Mouse (Mus musculus): ENCODE measurements around the gene Zpbp2. TPM values are rescaled to one million over a fixed set of nuclear protein-coding genes. Genes with fewer than 3 reads are reported as not detected.

The Zpbp2 gene
- polyA plus RNA-seq, 1 experiment, result not detected

GRCm38 (mm10) chr11:98584629-98585177, 33.8 kb downstream of the Zpbp2 start:
- no peak for TF ChIP-seq POLR2A (IDR thresholded peaks at IDR 0.05; ENCODE audit: insufficient read depth, low read depth, low read length)
- no peak for TF ChIP-seq CTCF (IDR thresholded peaks at IDR 0.05; ENCODE audit: insufficient read depth, low read depth, low read length)
- no peak overlapping the region for H3K4me3 ChIP-seq (ENCODE audit: insufficient read depth, low read depth, low read length)
- 89% methylated on average over 6 of the region's 6 CpGs for WGBS
- no peak overlapping the region for H3K27ac ChIP-seq (ENCODE audit: insufficient read depth, low read depth, low read length)
- H3K4me1 ChIP-seq (ENCODE audit: control insufficient read depth, insufficient read depth, low read length), result peaks cover 22% of the 10 kb centered on the region

DNA sequence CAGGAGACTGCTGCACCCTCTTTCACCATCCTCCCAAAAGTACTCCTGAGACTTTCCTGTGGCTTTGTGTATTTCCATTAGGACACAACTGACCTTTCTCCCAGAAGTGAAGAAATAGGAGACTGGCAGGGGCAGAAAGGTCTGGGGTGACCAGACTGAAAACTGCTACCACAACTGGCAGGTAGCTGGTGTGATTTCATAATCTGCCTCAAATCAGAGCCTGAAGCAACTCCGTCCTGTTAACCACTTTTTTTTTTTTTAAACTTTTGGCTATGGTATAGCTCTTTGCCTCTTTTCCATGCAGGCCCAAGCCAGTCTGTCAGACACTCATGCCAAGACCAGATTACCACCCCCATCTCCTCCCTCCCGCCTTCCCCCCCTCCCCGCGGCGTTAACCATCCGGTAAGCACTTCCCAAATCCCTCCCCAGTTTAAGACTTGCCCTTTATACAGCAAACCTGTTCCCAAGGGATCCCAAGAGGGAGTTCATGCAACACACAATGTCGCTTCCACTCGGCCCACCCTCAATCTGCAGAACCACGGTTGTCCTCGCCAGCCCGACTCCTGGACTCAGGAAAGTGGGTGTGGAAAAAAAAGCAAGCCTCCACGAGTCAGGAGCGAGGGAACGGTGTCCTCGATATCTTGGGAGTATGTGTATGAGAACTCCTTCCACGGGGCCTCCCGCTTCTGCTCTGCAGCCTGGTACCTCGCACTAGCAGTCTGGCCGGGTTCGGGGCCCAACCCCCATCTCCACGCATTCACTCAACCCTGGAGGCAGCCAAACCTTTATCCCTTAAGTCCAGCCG, 35.4 kb downstream of the Zpbp2 start:
- WGBS, result 1% methylated on average over 22 of the region's 22 CpGs
- Histone ChIP-seq H3K27ac (ENCODE audit: insufficient read depth, low read depth, low read length) (no peak overlapping the region), H3K4me1 (ENCODE audit: control insufficient read depth, insufficient read depth, low read length) (peaks cover 22% of the 10 kb centered on the region), H3K4me3 (ENCODE audit: insufficient read depth, low read depth, low read length) (peak overlapping the region; percentile 91)
- TF ChIP-seq CTCF (IDR thresholded peaks at IDR 0.05; ENCODE audit: insufficient read depth, low read depth, low read length) (no peak), POLR2A (IDR thresholded peaks at IDR 0.05; ENCODE audit: insufficient read depth, low read depth, low read length) (no peak)

GRCm38 (mm10) chr11:98586892-98587563, 36.1 kb downstream of the Zpbp2 start, which contains the start of gene Ormdl3:
Ormdl3 (minus strand) TSS chr11:98587368.
- TF ChIP-seq CTCF (IDR thresholded peaks at IDR 0.05; ENCODE audit: insufficient read depth, low read depth, low read length) (no peak), POLR2A (IDR thresholded peaks at IDR 0.05; ENCODE audit: insufficient read depth, low read depth, low read length) (peak; percentile 86)
- under 1% methylated on average over 49 of the region's 49 CpGs for WGBS
- H3K27ac ChIP-seq (ENCODE audit: insufficient read depth, low read depth, low read length), result peak within 1 kb of the TSS; percentile 57
- H3K4me1 ChIP-seq (ENCODE audit: control insufficient read depth, insufficient read depth, low read length), result peaks cover 22% of the 10 kb centered on the region
- peak within 1 kb of the TSS; percentile 91 for H3K4me3 ChIP-seq (ENCODE audit: insufficient read depth, low read depth, low read length)

DNA sequence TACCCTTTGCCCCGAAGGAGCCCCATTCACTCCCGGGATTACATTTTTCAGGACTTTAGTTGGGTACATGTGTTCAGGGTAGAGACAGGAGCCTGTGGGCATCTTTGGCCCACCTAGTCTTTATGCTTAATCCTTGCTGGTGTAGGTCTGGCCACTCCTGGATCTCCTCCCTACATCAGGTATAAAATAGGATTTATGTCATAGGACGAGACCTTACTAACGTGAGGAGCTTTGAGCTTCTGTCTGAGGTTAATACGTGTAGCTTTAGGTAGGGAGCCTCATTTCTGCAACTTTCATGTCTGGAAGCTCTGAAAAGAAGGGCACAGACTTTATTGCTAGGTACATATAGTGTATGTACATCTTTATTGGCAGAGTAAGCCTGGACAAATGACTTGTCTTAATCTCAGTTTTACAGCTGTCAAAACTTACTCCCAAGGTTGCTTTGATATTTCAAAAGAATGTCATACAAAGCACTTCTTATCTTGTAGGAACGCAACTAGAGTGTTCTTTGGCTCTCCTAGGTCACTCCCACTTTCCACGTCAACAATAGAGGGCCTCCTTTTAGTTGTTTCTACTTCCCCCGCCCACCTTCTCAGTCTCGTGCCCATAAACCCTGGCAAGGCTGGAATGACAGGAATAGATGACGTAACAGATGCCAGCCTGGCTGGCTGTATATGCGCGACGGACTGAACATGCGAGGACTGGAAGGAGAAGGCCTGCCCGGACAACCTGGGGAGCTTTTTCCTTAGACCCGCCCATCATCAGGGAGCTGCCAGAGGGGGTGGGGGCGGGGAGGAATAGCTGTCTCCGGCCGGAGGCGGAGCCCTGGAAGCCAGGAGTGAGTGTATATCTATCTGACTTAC, 37.0 kb downstream of the Zpbp2 start:
- peak overlapping the region; percentile 60 for H3K4me3 ChIP-seq (ENCODE audit: insufficient read depth, low read depth, low read length)
- peaks cover 22% of the 10 kb centered on the region for H3K4me1 ChIP-seq (ENCODE audit: control insufficient read depth, insufficient read depth, low read length)
- no peak overlapping the region for H3K27ac ChIP-seq (ENCODE audit: insufficient read depth, low read depth, low read length)
- 13% methylated on average over 20 of the region's 20 CpGs for WGBS
- TF ChIP-seq POLR2A (IDR thresholded peaks at IDR 0.05; ENCODE audit: insufficient read depth, low read depth, low read length) (no peak), CTCF (IDR thresholded peaks at IDR 0.05; ENCODE audit: insufficient read depth, low read depth, low read length) (no peak)

GRCm38 (mm10) chr11:98588833-98589281, 38.0 kb downstream of the Zpbp2 start:
- TF ChIP-seq POLR2A (IDR thresholded peaks at IDR 0.05; ENCODE audit: insufficient read depth, low read depth, low read length) (no peak), CTCF (IDR thresholded peaks at IDR 0.05; ENCODE audit: insufficient read depth, low read depth, low read length) (no peak)
- no peak overlapping the region for H3K27ac ChIP-seq (ENCODE audit: insufficient read depth, low read depth, low read length)
- WGBS, result 58% methylated on average over 6 of the region's 6 CpGs
- no peak overlapping the region for H3K4me3 ChIP-seq (ENCODE audit: insufficient read depth, low read depth, low read length)
- H3K4me1 ChIP-seq (ENCODE audit: control insufficient read depth, insufficient read depth, low read length), result peaks cover 22% of the 10 kb centered on the region

GRCm38 (mm10) chr11:98589306-98589705, 38.4 kb downstream of the Zpbp2 start:
- WGBS, result 85% methylated on average over 8 of the region's 8 CpGs
- peaks cover 22% of the 10 kb centered on the region for H3K4me1 ChIP-seq (ENCODE audit: control insufficient read depth, insufficient read depth, low read length)
- no peak overlapping the region for H3K27ac ChIP-seq (ENCODE audit: insufficient read depth, low read depth, low read length)
- no peak for TF ChIP-seq CTCF (IDR thresholded peaks at IDR 0.05; ENCODE audit: insufficient read depth, low read depth, low read length)
- no peak for TF ChIP-seq POLR2A (IDR thresholded peaks at IDR 0.05; ENCODE audit: insufficient read depth, low read depth, low read length)
- H3K4me3 ChIP-seq (ENCODE audit: insufficient read depth, low read depth, low read length), result no peak overlapping the region

DNA sequence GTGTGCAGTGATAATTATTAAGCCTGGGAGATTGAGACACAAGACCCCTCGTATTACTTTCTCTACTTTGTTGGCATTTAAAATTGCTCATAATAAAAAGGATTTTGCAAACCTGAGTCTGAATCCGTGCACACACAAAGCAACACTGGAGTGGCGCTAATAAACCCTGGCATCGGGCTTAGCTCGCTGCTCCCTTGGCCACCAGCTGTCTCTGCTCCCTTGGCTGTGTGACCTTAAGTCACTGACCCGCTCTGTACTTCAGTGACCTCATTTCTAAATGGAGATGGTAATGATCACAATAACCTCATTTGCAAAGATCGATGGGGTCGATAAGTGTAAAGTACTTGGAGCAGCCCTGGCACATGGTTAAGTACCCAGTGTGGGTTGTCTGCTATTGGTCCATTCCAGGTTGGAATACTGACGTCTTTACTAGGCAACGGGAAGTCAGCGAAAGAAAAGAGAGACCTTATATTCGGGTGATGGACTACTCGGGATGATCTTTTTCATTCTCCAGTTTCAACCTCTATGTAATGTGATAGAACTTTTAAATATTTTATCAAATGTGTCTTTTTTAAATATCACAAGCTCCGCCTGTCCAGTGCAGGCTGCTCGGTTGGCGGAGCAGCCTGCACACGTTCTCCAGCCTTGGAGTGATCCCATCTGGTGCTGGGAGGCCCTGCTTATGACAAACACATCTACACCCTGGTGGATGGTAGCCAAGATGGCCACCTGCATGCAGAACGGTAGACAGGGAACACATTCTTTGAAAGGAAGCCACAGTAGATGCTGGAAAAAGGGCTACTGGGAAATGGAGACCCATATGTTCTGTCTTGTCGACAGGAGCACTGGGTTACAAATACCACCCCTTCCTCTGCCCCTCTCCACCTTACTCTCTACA, 39.9 kb downstream of the Zpbp2 start:
- TF ChIP-seq POLR2A (IDR thresholded peaks at IDR 0.05; ENCODE audit: insufficient read depth, low read depth, low read length) (no peak), CTCF (IDR thresholded peaks at IDR 0.05; ENCODE audit: insufficient read depth, low read depth, low read length) (no peak)
- WGBS, result 70% methylated on average over 19 of the region's 19 CpGs
- H3K4me3 ChIP-seq (ENCODE audit: insufficient read depth, low read depth, low read length), result no peak overlapping the region
- peaks cover 10% of the 10 kb centered on the region for H3K4me1 ChIP-seq (ENCODE audit: control insufficient read depth, insufficient read depth, low read length)
- no peak overlapping the region for H3K27ac ChIP-seq (ENCODE audit: insufficient read depth, low read depth, low read length)
